In the genomic region with DNA sequence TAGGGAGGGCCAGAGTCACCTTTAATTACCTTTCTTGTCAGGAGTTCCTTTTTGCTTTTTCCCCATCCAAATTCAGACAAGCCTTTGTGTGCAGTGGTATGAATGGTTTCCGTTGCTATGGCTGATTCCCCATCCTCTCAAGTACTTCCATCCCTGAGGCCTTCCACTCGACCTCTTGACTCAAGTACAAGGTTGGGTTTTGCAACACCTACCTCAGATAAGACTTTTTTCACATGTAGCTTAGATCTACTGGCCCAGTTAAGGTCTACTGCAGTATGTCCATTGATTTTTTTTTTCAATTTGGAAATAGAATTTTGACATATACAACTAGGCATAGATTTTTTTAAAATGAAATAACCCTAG, we compare ENCODE assay signal across 21 mouse cellular contexts. TPM values are rescaled to one million over a fixed set of nuclear protein-coding genes. Genes with fewer than 3 reads are reported as not detected.
DNase-seq lines count a peak whose midpoint lies in the region; ATAC-seq and TF ChIP-seq lines count a peak whose summit lies in the region.
"Had no signal": no experiment of that assay in that cellular context is flagged by ENCODE, and none has a peak within 500 bp of the region (broad histone marks: within the 10 kb centered on the region; RNA-seq: fewer than 3 reads in every experiment).

No protein-coding gene starts in this region.

- no peak for DNase-seq in cerebellum, adult 2 months
- DNase-seq in cerebellum, adult 8-10 months: no peak
- no peak for DNase-seq in lung, adult 2 months
- DNase-seq in lung, postnatal 36 days: peak; percentile 81
- no peak for DNase-seq in liver, postnatal 0 days
- DNase-seq: adrenal gland, adult 8-10 months; adrenal gland, postnatal 25 days; cerebellum, adult 11-12 months; cerebellum, adult 9-11 months; cerebellum, postnatal 25 days; gastrocnemius, postnatal 25 days had no signal

- no peak overlapping the region for H3K9ac ChIP-seq in lung, embryonic 16.5 days (ENCODE audit: low read length)
- no peak overlapping the region for H3K9ac ChIP-seq in liver, postnatal 0 days (replicated peaks)
- H3K9ac ChIP-seq: embryonic facial prominence, embryonic 12.5 days; embryonic facial prominence, embryonic 15.5 days; forebrain, embryonic 12.5 days; forebrain, embryonic 15.5 days; hindbrain, embryonic 13.5 days had no signal

- no peaks in the 10 kb centered on the region for H3K4me1 ChIP-seq in cerebellum, adult 2 months (ENCODE audit: control insufficient read depth, insufficient read depth, low read length)
- H3K4me1 ChIP-seq in lung, embryonic 16.5 days (replicated peaks; ENCODE audit: control insufficient read depth, insufficient read depth, low read length): peaks cover 7% of the 10 kb centered on the region
- H3K4me1 ChIP-seq in lung, adult 2 months (ENCODE audit: control insufficient read depth, insufficient read depth, low read length): no peaks in the 10 kb centered on the region; the same call in 1 of the 2 replicates
- H3K4me1 ChIP-seq in liver, postnatal 0 days (ENCODE audit: insufficient read depth): peaks cover 2% of the 10 kb centered on the region; the same call in 1 of the 2 replicates
- H3K4me1 ChIP-seq: forebrain, embryonic 15.5 days had no signal

- H3K27ac ChIP-seq in cerebellum, adult 2 months (ENCODE audit: insufficient read depth, low read length): 0 out of 2 replicates have a peak overlapping the region, but pooled peaks have one; percentile 21
- no peak overlapping the region for H3K27ac ChIP-seq in lung, embryonic 16.5 days (ENCODE audit: low read length)
- H3K27ac ChIP-seq in liver, postnatal 0 days (ENCODE audit: low read depth): no peak overlapping the region
- H3K27ac ChIP-seq: embryonic facial prominence, embryonic 12.5 days; embryonic facial prominence, embryonic 15.5 days; forebrain, embryonic 12.5 days; forebrain, embryonic 15.5 days; hindbrain, embryonic 13.5 days had no signal

- no peak for TF ChIP-seq POLR2A in cerebellum, adult 2 months (IDR thresholded peaks at IDR 0.05; ENCODE audit: borderline replicate concordance, insufficient read depth, low read length)
- TF ChIP-seq POLR2A in lung, adult 2 months (IDR thresholded peaks at IDR 0.05; ENCODE audit: borderline replicate concordance, extremely low read depth, low read depth, low read length): no peak

- H3K4me3 ChIP-seq in cerebellum, adult 2 months (replicated peaks; ENCODE audit: insufficient read depth, low read depth, low read length): no peak overlapping the region
- no peak overlapping the region for H3K4me3 ChIP-seq in lung, embryonic 16.5 days (ENCODE audit: low read length)
- H3K4me3 ChIP-seq in lung, adult 2 months (replicated peaks; ENCODE audit: extremely low read depth, low read depth, low read length): no peak overlapping the region
- H3K4me3 ChIP-seq in liver, postnatal 0 days (ENCODE audit: low read depth, low read length): no peak overlapping the region
- H3K4me3 ChIP-seq: embryonic facial prominence, embryonic 12.5 days; embryonic facial prominence, embryonic 15.5 days; forebrain, embryonic 12.5 days; forebrain, embryonic 15.5 days; hindbrain, embryonic 13.5 days had no signal

- no peaks in the 10 kb centered on the region for H3K36me3 ChIP-seq in lung, embryonic 16.5 days (ENCODE audit: control insufficient read depth, insufficient read depth, low read length)
- no peaks in the 10 kb centered on the region for H3K36me3 ChIP-seq in liver, postnatal 0 days (replicated peaks; ENCODE audit: insufficient read depth, low read length)
- H3K36me3 ChIP-seq: embryonic facial prominence, embryonic 12.5 days; embryonic facial prominence, embryonic 15.5 days; forebrain, embryonic 12.5 days; forebrain, embryonic 15.5 days; hindbrain, embryonic 13.5 days had no signal

- peak; percentile 44; the same call in 1 of the 2 replicates for ATAC-seq in lung, embryonic 16.5 days (ENCODE audit: low read depth)
- no peak for ATAC-seq in liver, postnatal 0 days
- ATAC-seq: activated CD4-positive, CD25-positive, alpha-beta regulatory T cell, adult 4 months; forebrain, embryonic 15.5 days; hindbrain, embryonic 16.5 days had no signal

- no peaks in the 10 kb centered on the region for H3K9me3 ChIP-seq in lung, embryonic 16.5 days (ENCODE audit: control insufficient read depth, low read length)
- H3K9me3 ChIP-seq in liver, postnatal 0 days (ENCODE audit: low read length): no peaks in the 10 kb centered on the region
- H3K9me3 ChIP-seq: embryonic facial prominence, embryonic 12.5 days; embryonic facial prominence, embryonic 15.5 days; forebrain, embryonic 12.5 days; forebrain, embryonic 15.5 days; hindbrain, embryonic 13.5 days had no signal

- no peak overlapping the region for H3K4me2 ChIP-seq in lung, embryonic 16.5 days (ENCODE audit: low read depth, low read length)
- no peak overlapping the region for H3K4me2 ChIP-seq in liver, postnatal 0 days (ENCODE audit: low read depth, low read length)
- H3K4me2 ChIP-seq: embryonic facial prominence, embryonic 12.5 days; embryonic facial prominence, embryonic 15.5 days; forebrain, embryonic 12.5 days; forebrain, embryonic 15.5 days; heart, embryonic 11.5 days; hindbrain, embryonic 13.5 days had no signal

- WGBS in cerebellum, adult 2 months: 68% methylated on average over 2 of the region's 2 CpGs
- 37% methylated on average over 2 of the region's 2 CpGs for WGBS in lung, embryonic 16.5 days
- WGBS in lung, adult 2 months: 52% methylated on average over 2 of the region's 2 CpGs
- WGBS in liver, postnatal 0 days (ENCODE audit: insufficient replicate concordance): 43% methylated on average over 2 of the region's 2 CpGs

- H3K27me3 ChIP-seq in cerebellum, adult 2 months (ENCODE audit: control insufficient read depth, insufficient read depth, low read length): no peaks in the 10 kb centered on the region
- no peaks in the 10 kb centered on the region for H3K27me3 ChIP-seq in lung, embryonic 16.5 days (ENCODE audit: control insufficient read depth, insufficient read depth, low read depth, low read length)
- no peaks in the 10 kb centered on the region for H3K27me3 ChIP-seq in liver, postnatal 0 days (ENCODE audit: insufficient read depth, low read length)
- H3K27me3 ChIP-seq: embryonic facial prominence, embryonic 12.5 days; embryonic facial prominence, embryonic 15.5 days; forebrain, embryonic 12.5 days; forebrain, embryonic 15.5 days; hindbrain, embryonic 13.5 days had no signal

- no peak for TF ChIP-seq EP300 in liver, postnatal 0 days (IDR thresholded peaks at IDR 0.05; ENCODE audit: low read depth)

- TF ChIP-seq CTCF in cerebellum, adult 2 months (IDR thresholded peaks at IDR 0.05; ENCODE audit: borderline replicate concordance, insufficient read depth, low read depth, low read length): no peak
- no peak for TF ChIP-seq CTCF in lung, adult 2 months (IDR thresholded peaks at IDR 0.05; ENCODE audit: insufficient read depth, low read length)
- TF ChIP-seq CTCF in liver, postnatal 0 days (IDR thresholded peaks at IDR 0.05; ENCODE audit: low read depth): no peak

RNA-seq across cellular contexts. Expression of gene Hist2h3c2, which starts 7.2 kb away (rescaled TPM):
- polyA plus RNA-seq in cerebellum, adult 2 months (2012; rRNA removed): 4.5 and 6.3 TPM in 2 replicates
- polyA plus RNA-seq in lung, embryonic 16.5 days (2015; fragmentation: Nextera tagmentation; extraction: Ambion mirVana): 3.6 and 4.7 TPM in 2 replicates
- 17.3 and 35.2 TPM in 2 replicates for polyA plus RNA-seq in lung, adult 2 months (2012; rRNA removed)
- polyA plus RNA-seq in liver, postnatal 0 days (2015; fragmentation: Nextera tagmentation; extraction: Ambion mirVana): 5.0 and 8.1 TPM in 2 replicates

RNA-seq across cellular contexts. Expression of gene Hist2h2aa2, which starts 8.3 kb away (rescaled TPM):
- 6.8 TPM in 1 of 2 replicates, not detected in the other for polyA plus RNA-seq in cerebellum, adult 2 months (2012; rRNA removed)
- 37.6 and 61.6 TPM in 2 replicates for polyA plus RNA-seq in lung, embryonic 16.5 days (2015; fragmentation: Nextera tagmentation; extraction: Ambion mirVana)
- polyA plus RNA-seq in lung, adult 2 months (2012; rRNA removed): 38.5 and 132 TPM in 2 replicates
- 224 and 229 TPM in 2 replicates for polyA plus RNA-seq in liver, postnatal 0 days (2015; fragmentation: Nextera tagmentation; extraction: Ambion mirVana)

RNA-seq across cellular contexts. Expression of gene Hist2h2be, which starts 10.8 kb away (rescaled TPM):
- 8.0 and 9.3 TPM in 2 replicates for polyA plus RNA-seq in cerebellum, adult 2 months (2012; rRNA removed)
- 7.5 and 8.8 TPM in 2 replicates for polyA plus RNA-seq in lung, embryonic 16.5 days (2015; fragmentation: Nextera tagmentation; extraction: Ambion mirVana)
- 4.2 and 6.2 TPM in 2 replicates for polyA plus RNA-seq in lung, adult 2 months (2012; rRNA removed)
- polyA plus RNA-seq in liver, postnatal 0 days (2015; fragmentation: Nextera tagmentation; extraction: Ambion mirVana): 4.1 and 4.9 TPM in 2 replicates

RNA-seq across cellular contexts. Expression of gene Hist2h2ac, which starts 11.1 kb away (rescaled TPM):
- 2.2 and 4.8 TPM in 2 replicates for polyA plus RNA-seq in cerebellum, adult 2 months (2012; rRNA removed)
- 8.9 and 9.0 TPM in 2 replicates for polyA plus RNA-seq in lung, embryonic 16.5 days (2015; fragmentation: Nextera tagmentation; extraction: Ambion mirVana)
- polyA plus RNA-seq in lung, adult 2 months (2012; rRNA removed): 6.0 and 7.1 TPM in 2 replicates
- 9.4 and 13.8 TPM in 2 replicates for polyA plus RNA-seq in liver, postnatal 0 days (2015; fragmentation: Nextera tagmentation; extraction: Ambion mirVana)

RNA-seq across cellular contexts. Expression of gene Hist2h2ab, which starts 12.1 kb away (rescaled TPM):
- polyA plus RNA-seq in cerebellum, adult 2 months (2012; rRNA removed): 2.0 and 3.5 TPM in 2 replicates
- polyA plus RNA-seq in lung, embryonic 16.5 days (2015; fragmentation: Nextera tagmentation; extraction: Ambion mirVana): 1.3 and 1.9 TPM in 2 replicates
- 1.2 and 2.7 TPM in 2 replicates for polyA plus RNA-seq in lung, adult 2 months (2012; rRNA removed)
- polyA plus RNA-seq in liver, postnatal 0 days (2015; fragmentation: Nextera tagmentation; extraction: Ambion mirVana): 0.46 TPM in 1 of 2 replicates, not detected in the other
- polyA plus RNA-seq: embryonic facial prominence, embryonic 15.5 days; heart, embryonic 11.5 days; heart, postnatal 0 days; hindbrain, embryonic 13.5 days; hindbrain, embryonic 16.5 days had no signal
